Mouse (Mus musculus): ENCODE results near the gene Dot1l.

Gene Dot1l

GRCm38 (mm10) chr10:80792175-80793032 lies 37.4 kb downstream of the Dot1l start:
- no peak for DNase-seq (ENCODE audit: extremely low spot score, low read depth, low spot score)

GRCm38 (mm10) chr10:80793033-80793784 lies 38.2 kb downstream of the Dot1l start:
- DNase-seq (ENCODE audit: extremely low spot score, low read depth, low spot score), result no peak

GRCm38 (mm10) chr10:80793803-80794202 lies 38.8 kb downstream of the Dot1l start:
- no peak for DNase-seq (ENCODE audit: extremely low spot score, low read depth, low spot score)

GRCm38 (mm10) chr10:80794750-80795149 lies 39.7 kb downstream of the Dot1l start:
- no peak for DNase-seq (ENCODE audit: extremely low spot score, low read depth, low spot score)

- no peak for DNase-seq (ENCODE audit: extremely low spot score, low read depth, low spot score)
These were observed 41.4 kb downstream of the Dot1l start for GRCm38 (mm10) chr10:80796307-80796848.

- no peak for DNase-seq (ENCODE audit: extremely low spot score, low read depth, low spot score)
These were observed 42.5 kb downstream of the Dot1l start for GRCm38 (mm10) chr10:80797186-80798149.

GRCm38 (mm10) chr10:80798150-80799006 lies 43.4 kb downstream of the Dot1l start, which contains the start of the genes Sf3a2 and Plekhj1:
Gene Sf3a2, plus strand, starts transcription at chr10:80798198.
Gene Plekhj1, minus strand, starts transcription at chr10:80798626.
- DNase-seq (ENCODE audit: extremely low spot score, low read depth, low spot score), result peak; percentile 81

- DNase-seq (ENCODE audit: extremely low spot score, low read depth, low spot score), result no peak
These were observed 44.1 kb downstream of the Dot1l start for GRCm38 (mm10) chr10:80799070-80799566.

- no peak for DNase-seq (ENCODE audit: extremely low spot score, low read depth, low spot score)
These were observed 47.4 kb downstream of the Dot1l start for GRCm38 (mm10) chr10:80802204-80802912.

GRCm38 (mm10) chr10:80802996-80803395 lies 48.0 kb downstream of the Dot1l start:
- no peak for DNase-seq (ENCODE audit: extremely low spot score, low read depth, low spot score)

- DNase-seq (ENCODE audit: extremely low spot score, low read depth, low spot score), result no peak
These were observed 49.3 kb downstream of the Dot1l start for GRCm38 (mm10) chr10:80804340-80804739.

- DNase-seq (ENCODE audit: extremely low spot score, low read depth, low spot score), result no peak
These were observed 49.9 kb downstream of the Dot1l start, which contains the start of gene Amh for GRCm38 (mm10) chr10:80804916-80805315. Gene Amh, plus strand, starts transcription at chr10:80805243.

- no peak for DNase-seq (ENCODE audit: extremely low spot score, low read depth, low spot score)
These were observed 50.3 kb downstream of the Dot1l start for GRCm38 (mm10) chr10:80805322-80805721.

GRCm38 (mm10) chr10:80805925-80806324 lies 50.9 kb downstream of the Dot1l start:
- no peak for DNase-seq (ENCODE audit: extremely low spot score, low read depth, low spot score)

- no peak for DNase-seq (ENCODE audit: extremely low spot score, low read depth, low spot score)
These were observed 51.5 kb downstream of the Dot1l start for GRCm38 (mm10) chr10:80806341-80807056.

- no peak for DNase-seq (ENCODE audit: extremely low spot score, low read depth, low spot score)
These were observed 52.1 kb downstream of the Dot1l start for GRCm38 (mm10) chr10:80807057-80807627.

- DNase-seq (ENCODE audit: extremely low spot score, low read depth, low spot score), result no peak
These were observed 53.3 kb downstream of the Dot1l start for GRCm38 (mm10) chr10:80808099-80808984.
